Mouse (Mus musculus) urinary bladder, adult 2 months (tissue): ENCODE results near the gene Rps7. TPM values are rescaled to one million over a fixed set of nuclear protein-coding genes. Genes with fewer than 3 reads are reported as not detected.

ENCODE experiments used
- DNase-seq: peaks from one replicate; pipeline ENCODE4 v3.0.0; 2022; ENCODE audit warnings: low spot score
- polyA plus RNA-seq: library from polyadenylated mRNA; depleted of rRNA; stranded (reverse); fragments of >200 nt; gene quantifications from 2 replicates; pipeline ENCODE4 v1.2.3, GENCODE M21; 2012; rRNA removed

The Rps7 gene
- polyA plus RNA-seq, 1 experiment = 930 TPM

DNA sequence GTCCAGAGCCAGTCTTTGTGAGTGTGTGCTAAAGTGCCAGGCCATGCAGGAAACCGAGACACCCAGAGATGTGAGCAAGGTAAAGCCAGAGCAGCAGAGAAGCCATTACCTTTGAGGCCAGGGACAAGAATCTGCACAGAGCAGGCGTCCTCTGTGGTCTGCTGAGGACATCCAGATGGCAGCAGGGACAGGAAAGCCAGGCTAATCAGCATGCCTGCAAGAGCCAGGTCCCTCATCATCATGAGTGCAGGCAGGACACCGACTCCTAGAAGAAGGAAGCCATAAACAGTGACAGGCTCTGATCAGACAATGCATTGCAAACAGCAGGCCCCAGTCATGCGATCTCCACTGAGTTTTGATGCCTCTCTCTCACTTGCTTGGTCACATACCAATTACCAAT lies 18.5 kb downstream of the Rps7 start:
- DNase-seq = no peak

DNA sequence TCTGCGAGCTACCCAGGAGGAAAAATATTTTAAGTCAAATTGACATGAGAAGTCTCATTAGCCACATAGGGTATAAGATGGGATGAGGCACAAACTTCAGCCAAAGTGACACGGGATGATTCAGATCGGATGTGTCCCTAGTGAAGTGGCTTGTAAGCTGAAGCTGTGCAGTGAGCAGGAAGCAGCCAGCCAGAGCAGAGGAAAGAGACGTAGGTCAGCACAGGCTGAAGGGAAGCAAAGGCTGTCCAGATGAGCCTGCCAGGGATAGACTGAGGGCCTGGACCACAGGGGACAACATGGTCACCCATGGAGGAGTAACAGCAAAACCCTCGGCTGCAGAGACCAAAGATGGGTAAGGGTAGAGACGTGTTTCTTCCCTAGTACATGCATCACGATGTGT lies 21.4 kb downstream of the Rps7 start:
- no peak for DNase-seq

DNA sequence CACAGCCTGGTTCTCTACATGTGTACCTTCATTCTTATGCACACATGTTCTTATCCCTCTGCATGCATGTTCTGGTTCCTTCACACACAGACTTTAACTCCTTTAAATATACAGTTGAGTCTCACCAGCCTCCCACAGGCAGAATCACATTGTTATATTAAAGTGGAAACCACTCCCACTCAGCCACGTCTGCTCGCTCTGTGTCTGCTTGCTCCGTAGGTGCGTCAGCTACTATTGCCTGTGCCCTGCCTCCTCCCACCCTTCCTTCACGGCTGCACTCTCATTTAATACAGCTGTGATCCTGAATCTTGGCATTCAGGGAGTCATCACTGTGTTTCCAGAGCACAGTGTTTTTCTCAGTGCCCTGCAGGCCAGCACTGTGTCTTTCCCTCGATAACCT lies 23.4 kb downstream of the Rps7 start:
- DNase-seq = no peak

DNA sequence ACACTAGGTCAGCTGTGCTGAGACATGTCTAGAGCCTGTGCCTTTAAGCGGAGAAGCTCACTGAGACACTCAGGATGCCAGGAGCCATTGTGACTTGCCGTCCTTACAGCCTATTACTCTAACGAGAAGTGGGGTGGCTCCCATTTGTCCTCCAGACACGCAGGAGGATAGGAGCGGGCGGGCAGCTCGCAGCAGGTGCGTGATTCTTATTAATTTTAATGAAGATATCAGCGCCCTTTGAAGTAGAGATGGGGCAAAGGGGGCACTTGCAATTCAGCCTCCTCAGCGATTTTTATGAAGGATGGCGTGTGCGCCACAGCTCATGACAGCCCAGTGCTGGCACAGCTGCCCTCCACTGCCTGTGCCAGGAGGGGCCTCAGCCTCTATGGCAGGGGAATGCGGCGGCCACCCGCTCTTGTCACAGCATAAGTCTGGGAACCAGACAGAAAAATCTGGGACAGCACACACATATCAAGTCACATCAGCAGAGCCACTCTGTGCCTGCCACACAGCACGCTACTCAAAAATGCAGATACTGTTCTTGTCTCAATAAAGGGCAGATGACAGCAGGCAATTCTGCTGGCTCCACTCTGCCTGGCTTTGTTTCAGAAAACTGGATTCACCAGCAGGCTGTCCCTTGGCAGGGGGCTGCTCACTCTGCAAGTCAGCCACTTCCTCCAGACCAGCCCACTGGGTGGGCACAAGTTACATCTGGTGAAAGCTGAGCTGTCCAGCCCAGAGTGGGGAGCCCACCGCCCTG lies 28.0 kb downstream of the Rps7 start:
- no peak for DNase-seq

DNA sequence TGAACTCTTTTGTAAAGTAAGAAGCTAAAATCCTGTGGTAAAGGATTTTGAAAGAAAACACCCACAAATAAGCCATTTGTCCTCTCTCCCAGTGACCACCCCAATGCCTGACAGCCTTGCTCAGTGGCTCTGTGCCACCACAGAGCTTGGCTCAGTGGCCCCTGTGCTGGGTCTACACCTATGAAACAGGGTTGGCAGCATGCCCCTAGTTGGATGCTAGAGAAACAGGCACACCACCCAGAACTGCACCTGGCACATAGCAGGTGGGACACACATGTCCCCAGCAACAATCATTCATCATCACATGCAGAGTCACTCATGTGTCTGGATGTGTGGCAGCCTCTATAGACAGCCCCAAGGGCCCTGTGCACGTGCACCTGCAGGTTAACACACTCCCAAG lies 32.3 kb downstream of the Rps7 start:
- no peak for DNase-seq

DNA sequence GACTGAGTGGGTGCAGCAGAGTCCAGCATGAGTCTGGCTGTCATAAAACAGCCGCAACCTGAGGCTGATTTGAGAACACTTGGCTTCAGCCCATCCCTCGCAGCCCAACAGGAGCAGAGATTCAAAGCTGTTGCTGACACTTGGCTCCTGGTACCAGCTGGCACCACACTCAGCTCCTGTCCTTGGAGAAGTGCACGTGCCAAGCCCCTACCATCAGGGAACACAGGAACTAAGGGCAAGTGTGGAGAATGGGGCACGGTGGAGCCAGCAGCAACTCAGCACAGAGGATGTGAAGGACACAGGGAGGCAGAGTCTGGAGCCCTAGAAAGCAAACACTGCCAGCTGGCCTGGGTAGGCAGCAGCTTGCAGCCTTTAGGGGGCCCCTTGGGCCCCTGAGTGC lies 33.5 kb downstream of the Rps7 start:
- no peak for DNase-seq

DNA sequence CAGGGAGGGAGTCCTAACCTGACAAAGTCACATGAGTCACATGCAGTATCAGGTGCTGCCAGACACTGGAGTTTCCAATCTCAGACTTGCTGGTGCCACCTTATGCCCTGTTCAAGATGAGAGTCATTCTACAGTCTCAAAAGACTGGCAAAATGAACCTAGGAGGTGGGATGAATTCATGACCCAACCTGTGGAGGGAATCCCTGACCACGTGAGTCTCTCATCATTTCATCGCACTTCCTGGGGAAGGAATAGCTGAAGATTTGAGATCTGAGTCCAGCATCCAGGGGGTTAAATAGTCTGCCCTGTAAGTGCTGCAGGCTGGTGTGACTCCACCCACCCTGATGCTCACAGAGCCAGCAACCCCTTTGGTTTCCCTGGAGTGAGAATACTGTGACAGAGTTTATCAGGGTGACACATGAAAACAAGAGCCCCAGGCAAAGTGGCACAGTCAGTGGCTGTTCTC lies 37.2 kb downstream of the Rps7 start:
- no peak for DNase-seq

DNA sequence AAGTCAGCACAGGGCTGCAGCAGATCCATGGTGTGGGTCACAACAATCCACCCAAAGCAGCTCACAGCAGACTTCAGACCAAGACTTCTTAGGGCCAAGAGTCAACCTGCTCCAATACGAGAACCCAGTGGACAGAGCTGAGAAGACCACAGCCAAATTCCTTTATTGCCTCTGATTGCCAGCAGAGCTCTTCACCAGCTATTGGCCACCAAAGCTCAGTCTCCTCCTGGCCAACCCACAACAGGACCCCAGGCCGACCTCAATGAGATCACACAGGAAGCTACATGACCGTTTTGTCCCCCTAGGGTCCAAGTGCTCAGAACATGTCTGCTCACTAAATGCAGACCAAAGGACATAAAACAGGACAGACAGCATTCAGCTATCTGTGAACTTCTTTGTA lies 37.6 kb downstream of the Rps7 start:
- no peak for DNase-seq

DNA sequence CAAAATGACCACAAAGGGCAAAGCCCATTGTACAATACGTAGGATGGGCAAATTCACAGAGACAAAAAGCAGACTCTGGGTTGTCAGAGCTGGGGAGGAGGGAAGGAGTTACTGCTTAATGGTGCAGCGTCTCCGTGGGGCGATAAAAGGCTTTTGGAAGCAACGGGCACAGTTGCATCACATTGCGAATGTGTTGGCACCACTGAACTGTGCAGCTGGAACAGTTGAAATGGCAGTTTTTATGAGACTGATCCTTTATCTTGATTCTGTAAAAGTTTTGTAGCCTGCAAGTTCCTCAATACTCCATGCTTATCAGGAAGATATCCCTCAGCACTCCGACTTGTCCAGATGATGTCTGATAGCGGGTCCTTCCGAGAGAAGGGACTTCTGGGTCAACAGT lies 38.1 kb downstream of the Rps7 start:
- DNase-seq = no peak

DNA sequence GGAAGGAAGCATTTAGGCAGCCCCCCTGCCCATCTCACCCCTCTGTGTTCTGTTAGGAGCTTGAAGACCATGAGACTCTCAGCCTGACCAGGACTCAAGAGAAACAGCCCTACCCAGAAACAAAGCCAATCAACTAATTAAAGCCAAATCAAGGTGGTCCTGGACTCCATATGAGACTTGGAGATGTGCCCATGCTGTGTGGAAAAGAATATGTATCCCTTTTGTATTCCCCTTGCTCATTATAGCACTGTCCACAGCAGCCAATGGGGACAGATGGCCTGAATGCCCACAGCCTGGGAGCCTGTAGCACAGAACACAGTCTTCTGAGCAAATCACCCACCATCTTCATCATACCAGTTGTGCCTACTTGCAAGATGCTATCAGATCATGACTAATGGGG lies 38.9 kb downstream of the Rps7 start:
- no peak for DNase-seq

DNA sequence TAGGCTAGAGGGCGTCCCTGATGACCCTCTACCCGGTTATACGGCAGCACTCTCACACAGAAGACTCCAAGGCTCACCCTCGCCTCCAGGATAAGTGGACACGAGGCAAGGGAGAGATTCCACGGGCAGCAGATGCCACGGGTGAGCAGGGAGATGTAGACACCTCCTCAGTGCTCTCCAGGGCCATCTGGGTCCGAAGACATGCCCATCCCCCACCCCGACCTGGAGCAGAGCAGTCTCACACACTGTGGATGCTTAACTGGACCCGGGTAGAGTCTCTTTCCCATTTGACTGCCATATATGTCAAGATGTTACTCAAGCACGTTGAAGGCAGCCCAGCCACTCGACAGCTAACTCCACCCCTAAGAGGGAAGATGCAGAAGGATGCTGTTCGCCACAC lies 45.3 kb downstream of the Rps7 start:
- DNase-seq = no peak

DNA sequence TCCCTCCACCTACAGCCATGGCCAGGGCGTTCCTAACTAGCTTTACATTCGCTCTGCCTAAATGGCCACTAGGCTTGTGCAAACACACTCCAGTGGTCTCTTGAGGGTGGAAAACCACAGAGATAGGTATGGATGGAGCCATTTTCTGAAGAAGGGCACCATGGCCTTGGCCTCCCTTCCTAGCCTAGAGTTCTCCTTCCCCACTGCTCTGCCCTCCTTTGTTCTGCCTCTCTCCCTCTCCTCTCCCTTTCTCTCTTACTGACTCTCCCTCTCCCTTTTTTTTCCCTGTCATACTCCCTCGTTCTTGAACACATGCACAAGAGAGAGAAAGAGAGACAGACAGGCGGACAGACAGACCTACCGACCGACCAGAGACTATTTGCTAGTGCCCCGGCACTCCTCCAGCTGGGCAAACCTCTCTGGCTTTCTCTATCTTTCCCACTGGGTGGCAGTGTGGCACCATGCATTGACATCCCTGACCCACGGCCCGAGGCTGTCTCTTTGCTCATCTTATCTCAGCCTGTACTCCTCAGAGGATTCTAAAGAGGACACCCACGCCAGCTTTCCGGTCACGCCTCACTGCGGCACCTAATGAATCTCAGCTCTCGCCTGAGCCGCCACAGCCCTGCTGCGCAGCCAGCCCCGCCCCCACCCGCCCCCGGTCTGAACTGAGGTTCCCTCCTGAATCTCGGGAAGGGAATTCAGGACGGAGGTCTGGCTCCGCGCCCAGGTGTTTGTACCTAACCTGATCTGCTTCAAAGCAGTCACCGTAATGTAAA lies 46.5 kb downstream of the Rps7 start:
- DNase-seq = peak; percentile 57

DNA sequence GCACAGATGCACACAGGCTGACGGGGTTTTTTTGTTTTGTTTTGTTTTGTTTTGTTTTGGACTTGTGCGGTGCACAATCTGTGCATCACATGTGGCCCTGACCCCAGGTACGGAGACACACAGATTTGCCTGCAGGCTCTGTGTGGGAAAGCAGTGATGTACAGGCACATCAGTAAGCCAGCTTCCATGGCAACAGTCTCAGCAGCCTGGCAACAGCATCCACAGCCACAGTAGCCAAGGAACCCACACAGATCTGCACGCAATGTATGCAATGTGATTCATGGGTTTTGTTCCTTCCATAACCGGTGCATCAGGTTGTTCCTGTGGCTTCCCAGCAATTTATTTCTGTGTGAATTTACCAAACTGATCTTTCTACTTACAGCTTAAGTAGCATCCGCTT lies 47.8 kb downstream of the Rps7 start:
- no peak for DNase-seq

DNA sequence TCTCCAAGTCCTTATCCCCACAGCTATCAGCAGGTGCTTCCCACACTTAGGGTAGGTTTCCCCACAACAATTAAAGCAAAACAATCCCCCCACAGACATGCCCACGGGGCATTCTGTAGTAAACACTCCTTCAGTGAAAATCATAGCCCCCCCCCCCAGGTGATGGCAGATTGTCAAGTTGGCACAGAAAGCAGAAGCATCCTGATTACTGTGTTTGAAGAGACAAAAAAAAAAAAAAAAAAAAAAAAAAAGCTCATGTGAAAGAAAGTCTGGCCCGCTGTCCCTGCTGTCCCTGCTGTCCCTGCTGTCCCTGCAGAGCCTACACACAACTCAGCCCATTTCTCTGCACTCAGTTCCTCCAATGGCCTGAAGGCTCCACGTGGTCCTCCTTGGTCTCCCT lies 51.7 kb downstream of the Rps7 start:
- no peak for DNase-seq

DNA sequence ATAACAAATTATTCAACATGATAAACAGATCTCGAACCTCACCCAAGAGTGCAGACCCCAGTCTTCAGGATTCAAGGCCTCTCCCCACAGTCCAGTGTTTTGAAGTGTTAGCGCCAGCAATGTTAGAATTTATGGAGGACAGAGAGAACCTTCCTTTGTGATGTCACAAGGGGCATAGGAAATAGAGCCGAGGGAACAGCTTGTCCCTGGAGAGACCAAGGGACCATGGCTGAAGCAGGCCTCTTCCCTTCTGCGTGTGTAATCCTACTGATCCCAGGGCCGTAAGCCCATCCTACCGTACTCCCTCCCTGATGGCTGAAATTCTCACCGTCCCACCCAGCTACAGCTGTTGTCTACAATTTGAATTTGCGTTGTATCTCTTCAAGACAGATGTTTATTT lies 53.3 kb downstream of the Rps7 start, which contains the start of gene Allc:
Gene Allc, minus strand, starts transcription at position 101 of the 400 bp plus-strand sequence.
- no peak for DNase-seq

Other genes with a start within 250 kb of the Rps7 start
- gene Dcdc2c, start 83.6 kb downstream of the Rps7 start, polyA plus RNA-seq = not detected in 2 replicates
- not detected in 2 replicates for gene Allc, start 53.4 kb downstream of the Rps7 start, polyA plus RNA-seq
- 5.4 and 7.9 TPM in 2 replicates for gene Colec11, start 12.6 kb downstream of the Rps7 start, polyA plus RNA-seq
- gene Rnaseh1, start 13.6 kb upstream of the Rps7 start, polyA plus RNA-seq = 16.9 and 25.3 TPM in 2 replicates
- gene Adi1, start 39.3 kb upstream of the Rps7 start, polyA plus RNA-seq = 56.3 and 57.6 TPM in 2 replicates
- gene Trappc12, start 114.5 kb upstream of the Rps7 start, polyA plus RNA-seq = 37.5 and 41.7 TPM in 2 replicates
- gene Eipr1, start 115.8 kb upstream of the Rps7 start, polyA plus RNA-seq = 15.2 and 16.9 TPM in 2 replicates